Mouse (Mus musculus) layer of hippocampus, postnatal 14 days (tissue): Measurements from ENCODE around the gene Cd180. TPM values are rescaled to one million over a fixed set of nuclear protein-coding genes. Genes with fewer than 3 reads are reported as not detected.
A peak's percentile ranks its signal among the peaks of the same experiment; 100 is the strongest.

Experiments
- DNase-seq, 2 experiments: peaks; one replicate each; pipeline ENCODE4 v3.0.0; 2021 to 2022; ENCODE audit warnings: low spot score in 2 of 2, mixed read lengths in 1 of 2
- long read RNA-seq, 2 experiments: library from polyadenylated mRNA; stranded (forward); transcript quantifications; one replicate each; pipeline ENCODE4 v2.0.0; 2021
- total RNA-seq, 2 experiments: library from RNA; stranded (reverse); gene quantifications; 2 replicates each; pipeline ENCODE4 v1.2.3; 2021

The Cd180 gene
- 1 to 10 TPM; 2.9 to 3.7 TPM for total RNA-seq
- long read RNA-seq, experiment 1: 0 reads
- long read RNA-seq, experiment 2, partial matches to known transcripts: 0 of 1 reads
- long read RNA-seq, experiment 2, other reads (novel, unspliced or antisense): 1 of 1 reads

DNA sequence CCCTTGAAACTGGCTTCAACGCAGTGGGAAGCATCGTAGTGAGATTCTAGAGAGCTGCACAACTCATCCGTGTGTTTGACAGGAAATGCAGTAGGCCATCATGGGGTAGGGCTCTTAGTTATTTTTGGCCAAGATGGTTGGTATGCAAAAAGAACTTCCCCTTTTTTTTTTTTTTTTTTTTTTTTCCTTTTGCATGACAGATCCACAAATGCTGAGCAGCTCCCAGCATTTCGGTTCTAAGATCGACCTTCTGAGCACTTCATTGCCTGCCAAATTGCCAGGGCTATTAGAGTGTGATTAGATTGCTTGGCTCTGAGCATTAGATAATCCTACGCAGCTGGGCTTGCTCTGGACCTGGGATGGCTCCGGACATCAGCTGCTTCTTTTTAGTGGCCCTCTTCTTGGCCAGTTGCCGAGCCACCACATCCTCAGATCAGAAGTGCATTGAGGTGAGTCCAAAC is at the start of gene Cd180:
Cd180 (plus strand) TSS at position 218 of the 461 bp plus-strand sequence.
- no peak for DNase-seq

DNA sequence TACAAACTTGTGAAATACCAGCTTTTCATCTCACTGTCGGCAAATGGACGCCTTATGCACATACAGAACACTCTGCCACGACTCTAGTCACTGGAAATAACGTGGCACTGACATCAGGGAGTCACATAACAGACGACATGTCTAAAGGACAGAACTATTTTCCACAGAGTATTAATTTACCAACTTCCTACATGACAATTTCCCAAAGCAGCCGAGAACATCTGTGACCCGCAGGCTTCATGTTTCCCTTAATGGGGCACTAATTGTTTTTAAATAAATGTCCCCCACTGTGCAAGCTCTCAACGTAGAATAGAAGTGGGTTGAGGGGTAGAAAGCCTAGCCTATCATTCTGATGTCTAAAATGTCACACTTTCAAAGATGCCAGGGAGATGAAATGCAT is 49.0 kb upstream of the Cd180 start:
- DNase-seq: no peak

DNA sequence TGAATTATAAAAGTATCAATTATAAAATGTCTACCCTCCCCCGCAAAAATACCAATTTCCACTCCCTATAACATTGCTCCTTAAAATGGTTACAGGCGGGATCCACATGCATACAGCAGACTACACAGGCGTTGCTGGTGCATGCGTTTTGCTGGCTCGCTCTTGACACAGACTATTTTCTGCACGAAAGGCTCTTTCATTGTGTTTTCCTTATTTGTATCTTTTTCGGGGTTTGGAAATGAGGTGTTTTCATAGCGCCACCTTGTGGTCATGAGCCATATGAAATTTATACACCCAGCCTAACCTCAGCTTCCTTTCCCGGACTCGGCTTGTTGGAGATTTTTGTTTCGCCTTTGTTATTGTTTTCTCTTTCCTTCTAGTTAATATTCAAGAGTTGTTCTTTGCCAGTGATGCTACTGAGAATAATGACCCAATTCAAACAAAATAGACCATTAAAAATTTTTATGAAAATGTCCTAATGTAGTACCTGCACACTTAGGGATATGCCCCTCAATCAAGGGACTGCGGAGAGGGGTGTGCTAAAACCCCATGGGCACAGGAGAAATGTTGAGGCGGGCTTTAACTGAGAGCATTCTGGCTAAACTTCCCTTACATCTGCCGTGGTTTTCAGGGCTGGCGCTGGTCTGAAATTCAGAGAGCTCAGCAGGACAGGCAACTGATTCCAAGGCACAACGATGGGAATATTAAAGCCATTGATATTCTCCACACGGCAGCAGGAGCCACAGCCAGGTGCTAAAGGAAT is 48.4 kb upstream of the Cd180 start:
- DNase-seq: peak; percentile 80 to 92

DNA sequence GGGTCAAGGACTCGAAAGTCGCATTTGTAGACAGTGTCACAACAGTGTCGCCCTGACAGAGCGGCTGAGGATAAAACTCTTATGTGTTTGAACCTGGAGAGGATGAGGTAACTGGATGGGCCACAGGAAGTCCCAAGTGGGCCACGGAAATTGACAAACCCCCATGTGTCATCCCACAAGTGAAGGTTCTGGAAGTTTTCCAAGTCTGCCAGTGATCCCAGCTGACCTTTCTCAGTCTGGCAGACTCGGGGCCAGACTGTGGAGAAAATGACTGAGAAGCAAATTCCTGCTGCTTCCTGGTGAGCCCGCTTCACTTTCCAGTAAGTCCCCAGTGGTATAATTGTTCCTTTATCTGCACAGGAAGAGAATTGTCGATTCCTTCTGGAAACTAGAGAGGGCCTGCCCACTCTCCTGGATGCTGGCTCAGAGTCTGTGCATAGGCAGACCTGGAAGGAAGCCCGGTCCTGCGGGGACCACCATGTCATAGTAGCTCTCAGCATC is 47.0 kb upstream of the Cd180 start:
- no peak for DNase-seq

DNA sequence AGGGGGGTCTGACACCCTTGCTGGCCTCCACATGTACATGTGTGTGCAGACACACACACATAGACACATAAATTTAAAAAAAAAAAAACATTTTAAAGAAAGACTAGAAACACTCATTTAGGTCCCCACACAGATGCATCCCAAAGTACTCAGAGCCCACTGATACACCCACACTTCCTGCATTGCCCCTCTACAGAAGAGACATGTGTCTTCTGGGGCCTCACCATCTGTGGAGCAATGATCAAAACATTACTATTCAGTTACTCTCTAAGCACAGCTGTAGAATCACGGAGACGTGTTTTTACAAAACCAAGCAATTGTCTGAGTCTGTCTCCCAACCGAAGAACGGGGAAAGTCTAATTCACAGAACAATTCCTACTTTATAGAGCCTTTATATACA is 45.8 kb upstream of the Cd180 start:
- DNase-seq: no peak

DNA sequence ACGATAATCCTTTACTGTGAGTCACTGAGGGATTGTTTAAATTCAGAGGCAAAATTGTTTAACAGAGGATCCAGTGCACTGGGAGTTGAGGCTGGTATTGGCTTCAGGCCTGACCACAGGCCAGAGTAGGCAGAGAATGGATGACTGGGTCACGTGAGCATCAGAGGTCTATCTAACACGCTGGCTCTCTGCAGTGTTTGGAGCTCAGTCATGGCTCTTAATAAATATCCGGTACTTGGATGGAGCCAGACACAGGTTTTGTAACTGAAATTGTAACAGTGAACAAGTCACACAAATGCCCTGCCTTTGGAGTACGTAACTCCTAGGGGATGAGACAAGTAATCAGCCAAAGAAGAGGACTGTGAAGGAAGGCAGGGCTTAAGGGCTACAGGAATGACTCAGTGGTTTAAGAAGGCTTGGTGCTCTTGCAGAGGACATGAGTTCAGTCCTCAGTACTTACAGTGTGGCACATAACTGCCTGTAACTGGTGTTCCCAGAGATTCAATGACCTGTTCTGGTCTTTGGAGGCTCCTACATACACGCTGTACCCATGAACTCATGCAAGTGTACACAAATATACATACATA is 41.0 kb upstream of the Cd180 start:
- DNase-seq: no peak

DNA sequence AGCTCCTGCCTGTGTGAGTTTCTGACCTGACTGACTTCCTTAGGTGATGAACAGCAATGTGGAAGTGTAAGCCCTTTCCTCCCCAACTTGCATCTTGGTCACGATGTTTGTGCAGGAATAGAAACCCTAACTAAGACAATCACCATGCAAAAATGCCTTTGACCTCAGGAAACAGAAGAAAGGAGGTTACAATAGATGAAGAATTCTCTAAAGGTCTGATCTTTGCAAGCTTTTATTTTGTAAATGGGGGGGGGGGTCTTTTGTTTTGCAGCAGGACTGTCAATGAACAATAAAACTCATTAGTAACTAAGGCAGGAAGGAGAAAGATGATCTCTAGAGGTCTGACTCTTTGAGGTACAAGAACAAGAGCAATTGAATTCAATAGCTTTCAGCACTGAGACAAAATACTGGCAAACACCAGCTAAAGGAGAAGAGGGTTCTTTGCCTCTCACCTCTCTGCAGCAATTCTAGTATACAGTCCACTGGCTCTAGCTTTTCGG is 38.2 kb upstream of the Cd180 start:
- DNase-seq: no peak

DNA sequence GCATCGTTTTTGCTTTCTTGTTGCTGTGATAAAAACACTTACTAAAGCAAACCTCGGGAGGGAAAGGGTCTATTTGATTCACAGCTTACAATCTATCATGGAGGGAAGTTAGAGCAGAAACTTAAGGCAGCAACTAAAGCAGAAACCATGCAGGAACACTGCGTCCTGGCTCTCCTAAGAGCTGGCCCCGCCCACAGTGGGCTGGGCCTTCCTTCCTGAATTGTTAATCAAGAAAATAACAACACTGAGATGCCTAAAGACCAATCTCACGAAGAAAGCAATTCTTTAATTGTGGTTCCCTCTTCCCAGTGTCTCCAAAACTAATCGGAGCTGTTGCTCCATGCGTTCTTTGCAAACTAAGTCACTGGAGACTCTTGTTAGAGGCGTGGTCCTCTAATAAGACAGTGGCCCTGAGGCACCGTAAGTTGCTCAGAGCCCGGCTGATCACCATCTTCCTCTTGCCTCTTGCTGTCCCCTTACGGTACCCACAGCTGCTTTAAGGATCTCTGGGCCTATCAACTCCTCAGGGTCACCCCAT is 37.1 kb upstream of the Cd180 start:
- DNase-seq: no peak

DNA sequence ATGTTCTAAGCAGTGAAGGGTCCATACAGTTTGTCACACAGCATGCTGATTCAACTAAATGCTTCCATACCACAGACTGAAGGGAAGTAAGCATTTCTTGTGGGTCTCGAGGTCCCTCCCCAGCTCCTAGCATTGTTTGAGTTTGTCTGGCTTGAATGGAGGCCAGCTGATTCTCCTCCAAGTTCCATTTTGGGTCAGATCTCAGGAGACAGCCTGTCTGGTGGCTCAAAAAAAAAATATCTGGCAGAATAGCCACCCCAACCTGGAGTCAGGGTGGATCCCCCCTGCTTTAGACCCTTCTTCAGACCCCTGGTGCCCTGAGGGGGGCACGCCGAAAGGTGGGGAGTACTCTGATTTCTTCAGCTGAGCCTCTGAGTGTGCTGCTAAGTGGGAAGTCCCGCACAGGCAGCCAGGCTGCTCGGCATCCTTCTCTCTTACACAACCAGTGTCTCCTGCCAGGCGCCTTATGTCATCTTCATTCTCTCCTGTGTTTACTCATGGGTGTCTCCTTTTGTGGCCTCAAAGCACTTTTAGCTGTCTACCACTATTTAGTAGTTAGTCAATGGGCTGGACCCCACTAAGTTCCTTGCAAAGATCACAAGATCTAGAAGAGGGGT is 35.0 kb upstream of the Cd180 start:
- no peak for DNase-seq

DNA sequence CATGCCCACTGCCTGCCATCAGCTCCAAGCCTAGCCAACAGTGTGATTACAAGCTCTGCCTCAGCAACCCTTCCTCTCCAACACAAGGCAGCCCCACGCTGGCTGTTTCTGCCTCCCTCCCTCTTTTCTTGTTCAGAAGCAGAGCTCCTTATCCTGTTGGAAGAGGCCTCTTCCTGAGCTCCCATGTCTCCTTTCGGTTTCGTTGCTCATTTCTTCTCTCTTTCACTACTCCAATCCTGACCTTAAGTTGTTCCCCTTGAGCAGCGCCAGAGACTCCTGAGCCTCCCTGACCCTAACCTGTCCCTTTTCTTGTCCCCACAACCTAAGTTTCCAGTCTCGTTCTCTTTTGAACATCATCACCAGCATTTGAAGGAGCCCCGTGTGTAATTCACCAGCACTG is 29.3 kb upstream of the Cd180 start:
- no peak for DNase-seq

DNA sequence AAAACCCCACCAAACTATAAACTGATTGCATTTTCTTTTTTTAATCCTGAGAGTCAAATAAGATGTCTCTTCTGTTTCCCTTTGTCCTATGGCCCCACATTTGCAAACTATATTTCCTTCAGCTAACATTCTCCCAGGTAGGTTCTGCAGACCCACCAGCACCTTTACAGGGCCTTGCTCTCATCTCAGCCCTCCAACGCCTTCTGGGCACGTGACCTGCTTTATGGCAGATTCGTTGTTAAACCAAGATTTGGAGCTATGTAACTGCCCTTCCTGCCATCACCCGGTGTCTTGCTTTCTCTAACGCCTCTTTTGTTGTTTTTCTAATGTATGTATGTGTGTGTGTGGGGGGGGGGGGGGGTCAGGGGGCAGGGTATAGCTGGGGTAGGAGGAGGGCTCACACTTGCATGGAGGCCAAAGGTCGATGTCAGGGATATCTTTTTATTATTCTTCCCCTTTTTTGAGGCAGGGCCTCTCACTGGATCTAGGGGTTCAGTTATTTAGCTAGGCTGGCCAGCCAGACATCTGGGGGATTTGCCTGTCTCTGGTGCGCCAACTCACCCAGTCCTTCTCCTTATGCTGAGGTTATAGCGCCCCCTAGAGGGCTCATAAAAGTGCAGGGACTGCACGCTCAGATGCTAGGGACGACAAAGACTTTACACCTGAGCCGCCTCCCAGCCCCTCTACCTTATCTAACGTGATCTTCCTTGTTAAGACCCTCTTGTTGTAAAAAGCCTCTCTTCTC is 28.3 kb upstream of the Cd180 start:
- no peak for DNase-seq

DNA sequence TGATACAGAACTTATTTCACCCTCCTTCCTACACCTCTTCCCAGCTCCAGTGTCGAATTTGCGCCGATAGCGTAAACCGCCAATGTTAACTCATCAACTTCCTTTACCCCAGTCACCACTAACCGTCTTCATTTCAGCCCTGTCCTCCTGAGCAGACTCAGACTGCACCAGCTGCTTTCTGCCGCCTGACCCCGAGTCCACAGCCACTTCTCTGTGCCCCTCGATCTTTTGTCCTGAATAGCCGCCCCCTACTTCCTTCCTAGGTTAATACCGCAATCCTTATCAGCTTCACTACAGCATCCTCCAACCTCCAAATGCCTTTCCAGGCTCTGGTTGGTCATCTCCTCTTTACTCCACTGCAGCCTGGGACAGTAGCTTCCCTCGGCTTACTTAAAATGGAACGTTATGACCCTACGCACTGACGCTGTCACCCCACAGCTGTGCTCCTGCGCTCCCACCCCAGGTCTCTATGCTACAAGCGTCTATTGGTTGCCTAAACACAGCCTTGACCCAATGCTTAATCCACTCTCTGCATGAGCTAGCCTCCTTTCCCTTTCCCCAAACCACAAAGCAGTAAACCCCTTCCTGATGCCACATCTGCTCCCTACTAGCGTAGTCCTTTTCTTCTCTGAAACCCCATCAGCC is 27.6 kb upstream of the Cd180 start:
- no peak for DNase-seq

DNA sequence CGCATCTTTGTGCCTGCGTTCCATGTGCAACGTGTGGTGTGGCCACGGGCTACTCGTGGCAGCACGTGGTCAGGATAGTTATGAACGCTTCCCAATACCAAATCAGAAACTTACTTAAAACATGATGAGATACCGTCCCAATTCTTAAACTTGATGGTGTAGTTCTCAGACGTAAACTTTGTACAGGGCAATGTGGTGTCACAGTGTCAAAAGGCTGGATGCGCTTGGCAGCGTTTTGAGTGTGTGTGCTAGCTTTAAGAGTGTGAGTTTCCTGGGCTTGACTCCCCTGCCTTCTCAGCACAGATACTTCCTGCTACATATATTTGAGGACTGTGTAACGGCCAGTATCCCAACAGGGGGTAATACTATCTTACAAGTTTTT is 27.1 kb upstream of the Cd180 start:
- DNase-seq: no peak

DNA sequence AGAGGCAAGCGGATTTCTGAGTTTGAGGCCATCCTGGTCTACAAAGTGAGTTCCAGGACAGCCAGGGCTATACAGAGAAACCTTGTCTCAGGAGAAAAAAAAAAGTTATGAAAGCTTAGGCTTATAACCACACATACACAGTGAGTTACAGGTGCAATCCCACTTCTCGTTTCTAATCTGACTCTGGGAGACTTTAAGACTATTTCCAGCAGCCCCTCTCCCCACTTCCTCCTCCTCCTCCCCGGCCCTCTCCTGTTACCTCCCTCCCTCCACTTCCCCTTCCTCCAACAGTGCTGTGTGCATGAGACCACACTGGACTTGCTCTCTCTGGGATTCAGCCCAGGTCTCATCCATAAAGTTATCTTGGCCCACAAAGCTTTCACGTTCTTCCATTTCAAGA is 26.6 kb upstream of the Cd180 start:
- DNase-seq: no peak

DNA sequence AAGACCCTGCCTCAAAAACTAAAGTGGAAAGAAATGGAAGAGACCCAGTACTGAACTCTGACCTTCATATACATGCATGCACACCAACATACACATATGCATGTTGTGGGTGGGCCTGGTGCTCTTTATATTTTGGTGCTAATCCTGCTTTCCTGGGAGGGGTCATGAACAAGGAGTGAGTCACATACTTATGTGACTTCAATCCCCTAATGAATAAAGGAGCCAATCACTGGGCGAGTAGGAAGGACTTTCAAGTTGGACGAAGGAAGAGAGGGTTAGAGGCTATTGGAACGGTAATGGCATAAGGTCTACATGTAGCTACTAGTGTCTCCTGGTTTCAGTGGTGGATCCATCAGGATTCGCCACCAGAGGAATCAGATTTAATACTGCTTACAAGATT is 26.0 kb upstream of the Cd180 start:
- DNase-seq: no peak

DNA sequence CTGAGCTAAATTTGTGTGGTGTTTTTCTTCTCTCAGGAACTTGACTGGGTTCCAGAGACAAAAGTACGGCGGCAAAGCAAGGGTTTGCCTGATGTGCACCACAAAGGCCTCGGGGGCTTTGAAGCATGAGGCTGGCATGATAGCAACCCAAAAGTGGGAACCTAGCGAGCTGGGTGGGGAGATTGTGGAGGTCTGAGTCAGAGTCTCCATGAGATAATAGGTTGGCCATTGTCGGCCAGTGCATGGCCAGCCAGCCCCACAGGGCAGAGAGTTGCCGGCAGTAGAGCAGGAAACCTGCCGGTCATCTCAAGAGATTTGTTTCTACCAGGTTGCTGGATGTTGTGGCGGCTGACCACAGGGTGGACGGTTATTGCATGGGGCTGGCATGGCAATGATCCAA is 25.5 kb upstream of the Cd180 start:
- DNase-seq: no peak

DNA sequence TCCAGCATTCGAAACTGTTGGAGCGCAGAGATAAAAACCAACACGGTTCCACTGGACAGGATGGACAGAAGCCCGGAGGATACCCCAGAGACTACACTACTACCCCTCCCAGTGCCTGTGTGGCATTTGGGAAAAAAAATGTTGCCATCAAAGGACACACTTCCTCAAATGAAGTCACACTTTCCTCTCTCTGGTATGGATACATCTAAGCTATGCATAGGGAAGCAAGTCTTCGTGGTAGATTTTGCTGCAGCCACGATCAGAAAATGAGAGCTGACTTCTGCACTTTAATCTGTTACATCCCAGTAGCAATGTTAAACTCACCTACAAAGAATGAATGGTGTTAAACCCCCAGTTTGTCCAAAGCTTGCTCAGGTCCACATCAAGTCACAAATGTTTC is 24.4 kb upstream of the Cd180 start:
- no peak for DNase-seq

DNA sequence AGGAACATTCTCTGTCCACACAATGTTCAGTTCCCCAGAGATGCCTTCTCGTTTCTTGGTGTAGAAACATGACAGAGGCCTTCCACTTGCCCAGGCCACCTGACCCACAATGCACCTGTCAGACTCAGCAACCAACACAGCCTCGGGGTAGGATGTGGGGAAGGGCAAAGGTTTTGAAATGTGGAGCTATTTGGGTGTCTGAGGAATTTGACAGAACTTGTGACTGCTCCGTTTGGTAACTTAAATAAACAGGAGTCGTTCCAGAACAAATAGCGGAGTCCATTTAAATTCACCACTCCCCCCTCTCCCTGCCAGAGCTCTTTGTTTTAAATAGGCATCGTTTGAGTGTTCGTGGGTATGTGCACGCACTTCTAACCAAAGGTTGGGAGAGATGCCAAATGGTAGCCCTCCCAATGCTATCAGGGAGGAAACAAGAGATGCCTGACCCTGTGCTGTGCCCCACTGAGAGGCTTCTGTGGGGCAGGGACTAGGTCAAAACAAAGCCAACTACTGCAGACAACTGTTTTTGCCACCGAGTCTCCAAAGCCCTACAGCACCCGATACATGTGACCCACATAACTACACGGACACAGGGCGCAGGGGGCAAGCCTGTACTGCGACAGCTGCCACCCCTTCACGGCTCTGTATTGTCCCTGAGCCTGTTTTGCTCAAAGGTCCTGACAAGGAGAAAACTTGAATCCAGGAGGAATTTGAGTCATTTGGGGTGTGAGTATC is 23.7 kb upstream of the Cd180 start:
- no peak for DNase-seq

DNA sequence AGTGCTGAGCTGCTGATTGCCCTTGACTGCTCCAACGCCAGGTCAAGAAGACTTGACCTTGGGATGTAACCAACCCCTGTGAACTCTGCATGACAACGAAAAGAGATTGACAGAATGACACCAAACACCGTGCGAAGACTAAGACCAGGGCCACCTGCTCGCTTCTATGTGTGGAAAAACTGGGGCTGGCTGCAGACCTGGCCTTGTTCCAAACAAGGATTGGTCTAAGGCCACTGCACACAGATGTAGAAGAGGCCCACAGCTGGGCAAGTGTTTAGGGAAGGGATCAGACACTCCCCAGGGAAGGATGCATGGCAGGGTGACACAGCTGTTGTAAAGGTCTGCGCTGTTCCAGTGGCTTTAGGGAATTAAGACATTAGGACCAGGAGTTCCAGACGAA is 22.9 kb upstream of the Cd180 start:
- DNase-seq: no peak

DNA sequence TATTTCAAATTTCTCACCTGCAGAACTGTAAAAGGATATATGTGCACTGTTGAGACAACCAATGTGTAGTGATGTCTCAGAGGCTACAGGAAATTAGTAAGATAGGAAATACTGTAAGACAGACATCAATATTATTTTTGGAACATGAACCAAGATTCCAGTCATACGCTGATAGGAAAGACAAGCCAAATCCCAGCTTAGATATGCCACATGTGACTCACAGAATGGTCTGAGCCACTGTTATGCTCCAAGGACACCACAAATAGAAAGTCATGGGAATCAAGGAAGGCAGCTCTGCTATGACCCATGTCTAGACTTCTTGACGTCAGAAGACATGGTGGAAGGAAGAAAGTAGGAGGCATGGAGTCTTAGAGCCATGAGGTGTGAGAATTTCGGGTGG is 19.3 kb upstream of the Cd180 start:
- DNase-seq: no peak
